Mouse (Mus musculus): ENCODE data around the gene Timm8a2. TPM values are rescaled to one million over a fixed set of nuclear protein-coding genes. Genes with fewer than 3 reads are reported as not detected.

Timm8a2 gene
- polyA plus RNA-seq, 1 experiment from 2014 or later: not detected

GRCm38 (mm10) chr14:122011768-122012167 is 22.7 kb upstream of the Timm8a2 start:
- Histone ChIP-seq H3K36me3 (peaks cover 8% of the 10 kb centered on the region), H3K9me3 (replicated peaks) (no peaks in the 10 kb centered on the region), H3K4me2 (no peak overlapping the region), H3K4me1 (replicated peaks) (peaks cover 33% of the 10 kb centered on the region), H3K9ac (no peak overlapping the region), H3K27ac (no peak overlapping the region), H3K27me3 (no peaks in the 10 kb centered on the region), H3K4me3 (replicated peaks) (no peak overlapping the region)
- DNase-seq (no peak), ATAC-seq (ENCODE audit: low read depth) (no peak)
- WGBS (ENCODE audit: insufficient replicate concordance): 78% methylated on average over 8 of the region's 8 CpGs

GRCm38 (mm10) chr14:122012193-122012592 is 22.3 kb upstream of the Timm8a2 start:
- no peak overlapping the region for H3K27ac ChIP-seq
- H3K4me2 ChIP-seq: no peak overlapping the region
- peaks cover 8% of the 10 kb centered on the region for H3K36me3 ChIP-seq
- no peak overlapping the region for H3K9ac ChIP-seq
- no peak overlapping the region for H3K4me3 ChIP-seq (replicated peaks)
- DNase-seq (no peak), ATAC-seq (ENCODE audit: low read depth) (peak; percentile 56)
- H3K4me1 ChIP-seq (replicated peaks): peaks cover 33% of the 10 kb centered on the region
- no peaks in the 10 kb centered on the region for H3K9me3 ChIP-seq (replicated peaks)
- WGBS (ENCODE audit: insufficient replicate concordance): 22% methylated on average over 5 of the region's 5 CpGs
- H3K27me3 ChIP-seq: no peaks in the 10 kb centered on the region

- Histone ChIP-seq H3K4me2 (0 out of 2 replicates have a peak overlapping the region, but pooled peaks have one; percentile 16), H3K9ac (no peak overlapping the region), H3K4me1 (replicated peaks) (peaks cover 30% of the 10 kb centered on the region), H3K36me3 (peaks cover 8% of the 10 kb centered on the region), H3K27me3 (no peaks in the 10 kb centered on the region), H3K9me3 (replicated peaks) (no peaks in the 10 kb centered on the region), H3K4me3 (replicated peaks) (no peak overlapping the region), H3K27ac (peak overlapping the region; percentile 13; the same call in 1 of the 2 replicates)
- ATAC-seq (ENCODE audit: low read depth) (no peak), DNase-seq (no peak)
- WGBS (ENCODE audit: insufficient replicate concordance): 42% methylated on average over 13 of the region's 13 CpGs
Observed at GRCm38 (mm10) chr14:122012814-122013213, 21.7 kb upstream of the Timm8a2 start.

- 16% methylated on average over 14 of the region's 14 CpGs for WGBS (ENCODE audit: insufficient replicate concordance)
- Histone ChIP-seq H3K4me3 (replicated peaks) (no peak overlapping the region), H3K27me3 (no peaks in the 10 kb centered on the region), H3K9ac (no peak overlapping the region), H3K9me3 (replicated peaks) (no peaks in the 10 kb centered on the region), H3K4me2 (peak overlapping the region; percentile 16; the same call in 1 of the 2 replicates), H3K36me3 (peaks cover 8% of the 10 kb centered on the region), H3K27ac (no peak overlapping the region; the same call in 1 of the 2 replicates), H3K4me1 (replicated peaks) (peaks cover 27% of the 10 kb centered on the region)
- DNase-seq (peak; percentile 26), ATAC-seq (ENCODE audit: low read depth) (peak; percentile 66)
Observed at GRCm38 (mm10) chr14:122013417-122013951, 21.0 kb upstream of the Timm8a2 start.

GRCm38 (mm10) chr14:122017958-122018357 is 16.5 kb upstream of the Timm8a2 start:
- Histone ChIP-seq H3K27ac (no peak overlapping the region), H3K27me3 (no peaks in the 10 kb centered on the region), H3K36me3 (0 out of 2 replicates have a peak, but pooled peaks cover 3% of the 10 kb centered on the region), H3K4me3 (replicated peaks) (no peak overlapping the region), H3K9ac (no peak overlapping the region), H3K9me3 (replicated peaks) (no peaks in the 10 kb centered on the region), H3K4me1 (replicated peaks) (peaks cover 23% of the 10 kb centered on the region), H3K4me2 (no peak overlapping the region)
- ATAC-seq (ENCODE audit: low read depth) (no peak), DNase-seq (no peak)
- 73% methylated on average over 2 of the region's 2 CpGs for WGBS (ENCODE audit: insufficient replicate concordance)

GRCm38 (mm10) chr14:122019389-122019788 is 15.1 kb upstream of the Timm8a2 start:
- Histone ChIP-seq H3K4me3 (replicated peaks) (no peak overlapping the region), H3K4me2 (no peak overlapping the region), H3K4me1 (replicated peaks) (peaks cover 30% of the 10 kb centered on the region), H3K27ac (no peak overlapping the region), H3K9ac (no peak overlapping the region), H3K27me3 (no peaks in the 10 kb centered on the region), H3K36me3 (0 out of 2 replicates have a peak, but pooled peaks cover 3% of the 10 kb centered on the region), H3K9me3 (replicated peaks) (no peaks in the 10 kb centered on the region)
- WGBS (ENCODE audit: insufficient replicate concordance): 72% methylated on average over 2 of the region's 2 CpGs
- ATAC-seq (ENCODE audit: low read depth) (no peak), DNase-seq (no peak)

GRCm38 (mm10) chr14:122020567-122020966 is 13.9 kb upstream of the Timm8a2 start:
- Histone ChIP-seq H3K4me1 (replicated peaks) (peaks cover 36% of the 10 kb centered on the region), H3K27me3 (no peaks in the 10 kb centered on the region), H3K27ac (no peak overlapping the region), H3K9ac (no peak overlapping the region), H3K9me3 (replicated peaks) (no peaks in the 10 kb centered on the region), H3K36me3 (0 out of 2 replicates have a peak, but pooled peaks cover 2% of the 10 kb centered on the region), H3K4me2 (no peak overlapping the region), H3K4me3 (replicated peaks) (no peak overlapping the region)
- no peak for DNase-seq
- no peak for ATAC-seq (ENCODE audit: low read depth)
- 84% methylated on average over 6 of the region's 6 CpGs for WGBS (ENCODE audit: insufficient replicate concordance)

GRCm38 (mm10) chr14:122023054-122023453 is 11.4 kb upstream of the Timm8a2 start:
- H3K4me1 ChIP-seq (replicated peaks): peaks cover 36% of the 10 kb centered on the region
- H3K9ac ChIP-seq: no peak overlapping the region
- no peaks in the 10 kb centered on the region for H3K36me3 ChIP-seq
- no peak overlapping the region for H3K27ac ChIP-seq
- ATAC-seq (ENCODE audit: low read depth) (peak; percentile 43; the same call in 1 of the 2 replicates), DNase-seq (no peak)
- no peak overlapping the region for H3K4me2 ChIP-seq
- WGBS (ENCODE audit: insufficient replicate concordance): 50% methylated on average over 1 of the region's 1 CpGs
- no peaks in the 10 kb centered on the region for H3K27me3 ChIP-seq
- no peaks in the 10 kb centered on the region for H3K9me3 ChIP-seq (replicated peaks)
- H3K4me3 ChIP-seq (replicated peaks): no peak overlapping the region

- ATAC-seq (ENCODE audit: low read depth) (peak; percentile 75), DNase-seq (peak; percentile 17)
Observed at GRCm38 (mm10) chr14:122023928-122024327, 10.5 kb upstream of the Timm8a2 start.

GRCm38 (mm10) chr14:122028926-122029745 is 5.3 kb upstream of the Timm8a2 start:
- Histone ChIP-seq H3K4me1 (replicated peaks) (peaks cover 12% of the 10 kb centered on the region), H3K9ac (no peak overlapping the region), H3K36me3 (no peaks in the 10 kb centered on the region), H3K27me3 (no peaks in the 10 kb centered on the region), H3K9me3 (replicated peaks) (no peaks in the 10 kb centered on the region), H3K4me2 (no peak overlapping the region), H3K27ac (no peak overlapping the region), H3K4me3 (replicated peaks) (no peak overlapping the region)
- ATAC-seq (ENCODE audit: low read depth) (no peak), DNase-seq (no peak)
- WGBS (ENCODE audit: insufficient replicate concordance): 48% methylated on average over 11 of the region's 11 CpGs

More at GRCm38 (mm10) chr14:122023928-122024327, 10.5 kb upstream of the Timm8a2 start:
- Histone ChIP-seq H3K27me3 (no peaks in the 10 kb centered on the region), H3K27ac (no peak overlapping the region), H3K4me3 (replicated peaks) (no peak overlapping the region), H3K4me2 (no peak overlapping the region), H3K36me3 (no peaks in the 10 kb centered on the region), H3K4me1 (replicated peaks) (peaks cover 39% of the 10 kb centered on the region), H3K9ac (no peak overlapping the region), H3K9me3 (replicated peaks) (no peaks in the 10 kb centered on the region)

GRCm38 (mm10) chr14:122029851-122030250 is 4.6 kb upstream of the Timm8a2 start:
- ATAC-seq (ENCODE audit: low read depth): no peak
- no peaks in the 10 kb centered on the region for H3K27me3 ChIP-seq
- H3K4me2 ChIP-seq: no peak overlapping the region
- H3K9ac ChIP-seq: no peak overlapping the region
- 0 out of 2 replicates have a peak, but pooled peaks cover 2% of the 10 kb centered on the region for H3K9me3 ChIP-seq (replicated peaks)
- no peak for DNase-seq
- WGBS (ENCODE audit: insufficient replicate concordance): 75% methylated on average over 4 of the region's 4 CpGs
- H3K36me3 ChIP-seq: no peaks in the 10 kb centered on the region
- H3K4me3 ChIP-seq (replicated peaks): no peak overlapping the region
- H3K27ac ChIP-seq: no peak overlapping the region
- H3K4me1 ChIP-seq (replicated peaks): peaks cover 5% of the 10 kb centered on the region

Data from liver, embryonic 13.5 days (tissue).